Mouse (Mus musculus): ENCODE measurements around the gene Nfib. TPM values are rescaled to one million over a fixed set of nuclear protein-coding genes. Genes with fewer than 3 reads are reported as not detected.

Gene Nfib
- total RNA-seq, 2 experiments from 2014 or later: 126 TPM

DNA sequence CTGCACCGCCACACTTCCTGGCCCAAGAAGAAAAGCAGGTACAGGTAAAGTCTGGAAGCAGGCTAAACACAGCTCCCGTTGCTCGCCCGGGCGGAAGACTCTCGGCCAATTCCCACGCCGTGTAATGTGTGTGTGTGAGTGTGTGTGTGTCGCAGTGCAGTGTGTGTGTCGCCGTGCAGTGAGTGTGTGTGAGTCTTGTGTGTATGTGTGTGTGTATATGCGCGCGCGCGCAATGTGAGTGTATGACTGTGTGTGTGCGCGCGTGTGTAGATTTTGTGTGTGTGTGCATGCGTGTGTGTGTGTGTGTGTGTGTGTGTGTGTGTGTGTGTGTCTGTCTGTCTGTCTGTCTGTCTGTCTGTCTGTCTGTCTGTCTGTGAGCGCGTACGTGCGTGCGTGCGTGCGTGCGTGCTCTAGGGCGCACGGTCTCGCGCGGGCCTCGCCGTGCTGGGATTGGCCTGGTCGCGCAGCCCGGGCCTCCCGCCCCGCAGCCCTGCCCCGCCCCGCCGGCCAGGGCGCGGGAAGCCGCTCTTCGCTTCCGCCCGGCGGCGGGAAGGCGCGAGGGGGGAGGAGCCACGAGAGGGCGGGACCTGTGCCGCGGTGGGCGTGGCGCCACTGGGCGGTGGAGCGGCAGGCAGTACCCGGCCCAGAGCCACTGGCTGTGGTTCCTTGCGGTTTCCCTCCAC is 192.7 kb downstream of the Nfib start:
- peak; percentile 98 for DNase-seq

DNA sequence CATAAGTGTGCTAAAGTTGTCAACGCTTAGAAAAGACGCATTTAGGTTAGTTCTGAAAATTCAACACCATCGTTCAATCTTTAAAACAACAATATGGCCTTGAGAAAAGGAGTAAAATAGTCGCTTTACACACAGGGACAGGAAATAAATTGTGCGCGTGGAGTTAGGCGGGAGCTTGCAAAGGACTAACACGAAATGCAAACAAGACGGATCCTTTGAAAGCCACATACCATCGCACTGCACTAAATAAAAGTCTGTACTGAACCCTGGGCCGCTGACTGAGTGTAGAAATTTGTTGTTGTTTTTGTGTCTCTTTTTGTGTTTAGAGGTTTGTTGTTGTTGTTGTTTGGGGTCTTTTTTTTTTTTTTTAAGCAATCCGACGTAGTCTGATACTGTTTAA is 193.2 kb downstream of the Nfib start:
- peak in 1 of 2 experiments; percentile 60 for DNase-seq

DNA sequence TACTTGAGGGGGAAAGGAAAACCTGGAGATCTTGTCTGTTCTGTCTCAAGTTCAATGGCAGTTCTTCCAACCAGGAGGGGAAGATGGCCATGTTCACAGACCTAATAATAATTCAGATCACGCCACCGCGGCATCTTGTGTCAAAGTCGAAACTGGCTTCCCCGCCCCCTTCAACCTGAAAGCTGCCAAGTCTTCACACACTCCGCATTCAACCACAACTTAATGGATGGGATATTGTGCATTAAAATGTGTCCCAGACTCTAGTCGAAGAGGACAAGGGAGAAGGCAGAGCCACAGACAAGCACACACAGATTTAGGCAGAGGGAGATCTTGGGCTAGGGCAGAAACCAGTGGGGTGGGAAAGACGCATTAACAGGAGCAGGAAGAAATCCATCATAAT is 194.0 kb downstream of the Nfib start:
- DNase-seq: peak; percentile 74 to 85

DNA sequence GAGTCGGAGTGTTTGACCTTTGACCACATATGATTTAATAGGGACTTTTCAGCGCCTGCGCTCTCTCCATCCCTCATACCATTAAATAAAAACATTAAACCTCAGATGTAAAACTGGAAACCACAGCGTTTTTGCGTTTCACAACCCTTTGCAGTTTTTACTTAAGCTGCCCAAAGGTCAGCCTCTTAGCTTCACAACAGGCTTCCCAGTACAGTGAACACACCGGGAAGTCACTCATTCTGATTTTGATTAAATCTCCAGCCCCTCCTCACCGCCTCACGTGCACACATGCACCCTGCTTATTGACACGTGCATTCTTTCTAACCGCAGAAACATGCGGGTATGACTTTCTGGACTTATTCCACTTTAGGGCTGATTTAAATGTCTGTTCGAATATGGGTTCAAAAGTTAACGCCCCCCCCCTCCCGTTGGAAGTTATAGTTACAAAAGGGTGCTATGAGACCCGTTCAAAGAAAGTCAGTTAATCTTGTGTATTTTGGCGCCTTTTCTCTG is 194.5 kb downstream of the Nfib start:
- DNase-seq: peak in 1 of 2 experiments; percentile 67

DNA sequence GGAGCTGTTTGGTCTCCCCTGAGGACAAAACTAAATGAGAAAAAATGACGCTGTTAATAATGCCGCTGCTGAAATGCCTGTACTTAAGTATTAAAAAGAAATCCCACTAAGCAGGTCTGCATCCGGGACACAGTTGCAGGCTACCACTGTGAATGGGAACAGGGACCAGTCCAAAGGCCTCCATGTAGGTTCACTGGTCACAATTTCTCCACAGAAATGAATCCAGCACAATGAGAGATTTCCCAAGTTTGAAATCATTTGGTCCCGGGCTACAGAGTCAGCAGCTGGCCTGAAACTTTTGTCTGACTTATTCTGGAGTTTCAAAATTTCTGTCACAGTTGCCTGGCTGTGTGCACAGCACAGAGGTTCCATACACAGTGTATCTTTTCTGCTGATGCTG is 195.8 kb downstream of the Nfib start:
- peak; percentile 43 to 71 for DNase-seq

DNA sequence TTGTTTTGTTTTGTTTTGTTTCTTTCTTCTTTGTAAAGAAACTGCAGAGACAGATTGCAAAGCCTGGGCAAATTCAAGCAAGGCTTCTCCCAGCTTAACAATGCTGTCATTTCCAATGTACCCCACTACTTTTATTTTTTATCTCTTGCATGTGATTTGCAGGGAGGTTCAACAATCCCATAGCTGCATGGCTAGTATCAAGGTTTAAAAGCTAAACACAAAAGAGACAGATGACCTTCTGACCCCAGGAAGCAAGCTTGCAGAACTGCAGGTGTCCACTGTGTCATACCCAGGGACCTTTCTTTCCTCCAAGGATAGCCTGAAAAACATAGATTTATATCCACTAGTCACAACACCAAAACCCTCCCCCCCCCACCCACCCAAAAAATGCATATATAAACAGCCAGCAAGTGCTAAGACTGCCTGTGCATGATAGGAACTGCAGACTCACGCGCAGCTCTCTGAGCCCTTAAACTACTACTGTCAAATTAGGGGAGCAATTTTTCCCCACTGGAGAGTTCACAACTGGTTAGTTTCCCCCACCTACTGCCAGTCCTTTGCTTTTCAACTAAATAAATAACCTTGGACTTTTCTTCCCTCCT is 196.3 kb downstream of the Nfib start:
- peak in 1 of 2 experiments; percentile 53 for DNase-seq

DNA sequence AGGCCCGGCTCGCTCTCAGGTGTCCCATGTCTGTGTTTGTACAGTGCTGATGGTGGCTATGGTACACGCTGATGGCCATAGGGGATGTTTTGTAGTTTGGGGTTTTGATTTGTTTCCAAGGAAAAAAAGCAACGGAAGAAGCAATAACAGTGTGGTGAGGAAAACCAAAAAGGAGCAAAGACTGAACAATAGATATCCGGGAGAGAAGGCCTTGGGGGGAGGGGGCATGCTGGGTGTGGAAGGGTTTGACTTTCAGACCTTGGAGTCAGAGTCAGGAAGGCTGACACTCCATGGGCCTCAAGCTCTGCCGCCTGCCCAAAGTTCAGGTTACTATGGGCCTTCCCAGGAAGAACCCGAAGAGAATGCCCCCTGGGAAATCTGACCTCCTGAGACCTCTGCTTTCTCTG is 197.3 kb downstream of the Nfib start:
- DNase-seq: peak; percentile 44 to 69

DNA sequence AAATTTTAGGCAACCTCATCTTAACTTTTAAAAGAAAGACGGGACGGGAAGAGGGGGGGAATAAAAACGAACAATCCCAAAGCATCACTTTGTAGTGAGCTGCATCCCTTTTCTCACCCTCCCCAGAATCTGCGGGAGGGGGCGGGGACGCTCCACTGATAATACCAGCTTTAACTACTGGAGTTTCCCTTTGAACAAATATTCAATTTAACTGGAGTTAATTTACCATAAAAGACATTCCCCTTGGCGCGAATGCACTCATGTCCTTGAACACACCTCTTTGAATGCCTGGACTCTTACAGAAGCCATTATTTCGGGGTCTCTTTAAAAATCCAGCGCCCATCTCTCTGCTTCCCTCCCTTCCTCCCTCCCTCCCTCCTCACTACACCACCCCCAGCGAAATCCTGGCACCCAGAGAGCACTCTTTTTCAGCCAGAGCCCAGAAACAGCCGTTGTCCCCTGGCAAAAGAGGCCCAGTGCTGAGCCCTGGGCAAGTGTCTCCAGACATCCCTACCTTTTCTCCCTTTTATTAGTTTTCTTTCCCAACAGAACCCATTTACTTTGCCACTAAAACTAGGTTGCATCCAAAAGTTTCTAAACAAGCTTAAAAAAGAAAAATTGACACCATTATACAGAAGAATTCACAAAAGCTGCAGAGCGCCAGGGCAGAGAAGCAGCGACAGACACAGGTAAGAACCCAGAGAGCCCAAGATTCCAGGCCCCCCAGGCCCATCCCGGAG is 197.8 kb downstream of the Nfib start:
- DNase-seq: peak; percentile 74 to 76

DNA sequence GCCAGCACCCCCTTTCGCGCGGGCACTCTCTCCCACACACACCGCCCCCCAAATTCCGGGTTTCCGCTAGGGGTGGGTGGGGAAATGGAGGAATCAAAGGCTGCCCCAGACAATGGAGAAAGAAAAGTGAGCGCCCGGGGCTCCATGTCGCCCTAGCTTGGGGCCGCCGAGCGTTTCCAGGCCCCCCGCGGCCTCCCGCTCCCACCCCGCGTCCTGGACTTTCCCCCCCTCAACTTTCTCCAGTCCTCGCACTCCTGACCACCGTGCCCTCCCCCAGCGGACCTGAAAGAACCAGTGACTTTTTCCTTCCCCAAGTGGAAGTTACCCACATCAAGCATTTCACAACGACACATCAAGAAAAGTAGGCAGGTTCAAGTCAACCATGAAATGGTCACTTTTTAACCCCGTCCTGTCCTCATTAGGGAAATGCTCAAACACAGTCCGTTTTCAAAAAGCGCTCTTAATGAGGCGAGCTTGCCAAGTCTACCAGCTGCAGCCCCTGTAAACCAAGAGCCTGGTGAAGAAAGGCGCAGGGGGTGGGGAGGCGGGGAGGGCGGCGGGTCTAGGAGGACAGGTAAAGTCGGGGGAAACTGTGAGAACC is 198.7 kb downstream of the Nfib start:
- peak; percentile 71 to 84 for DNase-seq

DNA sequence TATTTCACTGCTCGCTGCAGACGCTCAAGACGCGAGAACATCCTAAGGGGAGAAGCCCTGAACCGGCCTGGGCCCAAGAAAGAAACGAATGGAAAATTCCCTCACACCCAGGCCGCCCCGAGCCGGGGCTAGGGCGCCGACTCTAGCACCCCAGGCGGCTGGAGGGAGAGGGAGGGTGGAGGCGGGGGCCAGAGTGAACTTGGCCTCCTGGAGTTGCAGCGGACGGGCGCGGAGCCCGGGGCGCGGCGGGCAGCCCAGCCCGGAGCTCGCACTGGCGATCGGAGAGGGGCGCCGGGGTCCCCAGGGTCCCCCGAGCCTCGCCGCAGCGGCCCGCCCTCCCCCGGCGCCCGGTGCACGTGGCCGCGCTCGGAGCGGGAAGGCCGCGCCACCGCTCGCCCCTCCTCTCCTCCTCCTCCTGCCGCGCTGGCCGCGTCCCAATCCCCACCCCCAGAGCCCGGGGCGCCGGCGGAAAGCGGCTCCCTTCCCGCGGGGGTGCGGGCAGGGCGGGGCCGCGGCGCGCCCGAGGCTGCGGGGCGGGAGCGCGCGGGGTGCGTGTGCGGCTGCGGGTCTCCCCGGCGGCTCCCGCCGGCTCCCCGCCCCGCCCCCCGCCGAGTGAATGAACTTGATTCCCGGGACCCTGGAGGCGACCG is 199.3 kb downstream of the Nfib start:
- DNase-seq: peak; percentile 94 to 96

DNA sequence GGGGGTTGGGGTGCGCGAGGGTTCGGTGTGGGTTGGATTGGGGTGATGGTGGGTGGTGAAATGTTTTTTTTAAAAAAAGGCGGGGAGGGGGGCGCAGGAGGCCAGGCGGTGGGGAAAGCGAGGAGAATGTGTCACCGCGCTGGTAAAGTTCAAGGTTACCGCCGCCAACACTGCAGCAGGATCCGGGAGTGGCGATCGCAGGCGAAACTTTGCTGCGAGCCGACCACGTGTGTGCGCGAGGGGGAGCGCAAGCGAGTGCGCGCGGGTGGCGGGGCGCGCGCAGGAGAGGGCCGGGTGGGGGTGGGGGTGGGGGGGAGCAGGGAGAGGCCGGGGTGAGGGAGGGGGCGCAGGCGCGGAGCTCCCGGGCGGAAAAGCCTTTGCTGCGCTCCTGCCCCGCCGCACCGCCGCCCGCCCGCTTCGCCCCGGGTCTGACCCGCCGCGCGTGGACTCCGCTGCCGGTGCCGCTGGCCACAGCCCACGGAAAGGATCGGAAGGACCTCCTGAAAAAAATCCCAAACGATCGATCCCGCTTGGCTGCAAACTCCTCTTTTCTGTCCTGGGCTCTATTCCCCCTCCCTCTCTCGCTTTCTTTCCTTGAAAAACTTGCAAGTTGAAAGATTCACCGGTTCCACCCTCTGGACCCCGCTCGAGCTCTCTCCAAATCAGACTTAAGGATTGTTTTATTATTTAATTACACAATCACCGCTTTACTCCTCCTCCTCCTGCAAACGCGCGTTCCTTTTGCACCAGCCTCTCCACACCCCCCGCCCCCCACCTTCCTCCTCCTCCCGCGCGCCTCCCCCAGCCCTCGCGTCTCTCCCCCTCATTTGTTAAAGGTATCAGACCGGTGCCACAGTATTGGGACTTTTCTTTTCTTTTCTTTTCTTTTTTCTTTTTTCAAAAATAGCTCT is 200.2 kb downstream of the Nfib start:
- peak; percentile 86 to 87 for DNase-seq

DNA sequence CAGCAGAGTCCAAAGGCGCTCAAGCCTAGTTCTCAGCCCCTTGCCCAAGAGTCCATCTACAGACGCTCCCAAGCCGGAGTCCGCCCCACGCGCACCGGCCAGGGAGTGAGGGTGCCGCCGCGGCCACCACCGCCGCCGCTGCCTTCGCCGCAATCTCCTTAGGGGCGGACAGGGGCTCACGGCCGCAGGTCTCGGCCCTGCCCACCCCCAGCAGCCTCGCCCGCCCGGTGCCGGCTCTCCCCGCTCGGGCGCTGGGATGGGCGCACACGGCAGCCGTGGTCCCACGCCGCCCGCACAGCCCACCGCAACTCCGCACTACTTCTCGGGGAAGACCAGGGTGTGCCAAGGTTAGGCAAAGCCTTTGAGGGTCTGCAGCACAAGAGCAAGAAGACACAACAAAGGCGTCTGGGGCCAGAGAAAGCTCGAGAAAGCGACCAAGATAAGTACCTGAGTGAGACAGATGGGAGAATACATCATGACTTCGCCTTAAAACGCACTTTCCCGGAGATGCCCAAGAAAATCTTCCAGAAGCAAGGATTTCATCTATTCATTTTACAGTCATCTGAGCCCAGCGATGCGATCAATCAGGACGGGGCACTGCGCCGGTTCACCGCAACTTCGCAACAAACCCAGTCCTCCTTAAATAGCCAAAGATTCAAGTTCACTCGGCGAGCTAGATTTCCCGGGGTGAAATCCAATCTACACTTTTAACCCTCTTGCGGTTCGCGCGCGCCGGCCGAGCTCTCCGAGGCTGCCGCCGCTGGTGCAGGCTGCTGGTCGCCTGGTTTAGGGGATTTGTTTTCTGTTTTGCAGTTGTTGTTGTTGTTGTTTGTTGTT is 201.0 kb downstream of the Nfib start:
- peak; percentile 44 to 83 for DNase-seq

DNA sequence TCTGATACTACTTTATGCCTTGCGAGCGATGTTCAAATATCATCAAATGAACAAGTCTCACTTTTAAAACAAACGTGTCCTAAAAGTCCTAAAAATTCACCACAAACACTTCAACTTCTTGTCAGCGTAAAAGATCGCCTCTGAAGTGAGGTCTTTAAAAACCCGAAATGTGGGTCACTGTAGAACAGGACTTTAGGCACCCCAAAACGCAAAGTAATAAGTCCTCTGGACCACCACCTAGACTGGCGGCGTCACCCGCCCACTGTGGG is 201.6 kb downstream of the Nfib start:
- peak in 1 of 2 experiments; percentile 70 for DNase-seq

DNA sequence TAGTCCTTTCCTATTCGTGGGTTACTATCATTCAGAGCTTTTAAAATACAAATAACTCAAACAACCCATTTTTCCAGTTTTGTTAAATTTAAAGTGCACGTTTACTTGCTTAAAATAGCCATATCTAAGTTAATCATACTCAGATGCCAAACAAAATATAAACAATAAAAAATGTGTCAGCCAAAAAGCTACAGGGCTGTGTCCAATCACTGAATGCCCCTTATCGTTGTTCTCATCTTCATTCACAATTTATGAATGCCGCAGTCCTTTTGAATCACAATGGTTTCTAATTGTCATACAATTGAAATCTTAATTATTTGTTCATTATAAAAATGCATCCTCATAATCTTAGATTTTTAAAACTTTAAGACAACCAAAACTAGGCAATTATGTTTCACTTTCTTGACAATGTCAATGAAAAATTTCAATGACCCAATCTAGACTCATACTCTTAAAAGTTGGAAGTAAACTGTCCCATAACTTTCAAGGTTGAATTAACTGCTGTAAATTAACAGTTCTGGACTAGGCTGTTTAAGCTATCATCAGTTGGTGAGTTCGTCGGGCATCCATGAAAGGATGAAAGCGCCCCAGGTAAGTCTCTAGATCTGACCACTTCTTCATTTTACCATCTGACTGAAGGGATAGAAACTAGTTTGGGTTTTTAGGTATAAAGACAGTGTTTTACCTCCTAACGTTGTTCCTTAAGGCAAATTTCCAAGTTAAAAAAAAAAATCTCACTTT is 202.1 kb downstream of the Nfib start:
- peak in 1 of 2 experiments; percentile 22 for DNase-seq

DNA sequence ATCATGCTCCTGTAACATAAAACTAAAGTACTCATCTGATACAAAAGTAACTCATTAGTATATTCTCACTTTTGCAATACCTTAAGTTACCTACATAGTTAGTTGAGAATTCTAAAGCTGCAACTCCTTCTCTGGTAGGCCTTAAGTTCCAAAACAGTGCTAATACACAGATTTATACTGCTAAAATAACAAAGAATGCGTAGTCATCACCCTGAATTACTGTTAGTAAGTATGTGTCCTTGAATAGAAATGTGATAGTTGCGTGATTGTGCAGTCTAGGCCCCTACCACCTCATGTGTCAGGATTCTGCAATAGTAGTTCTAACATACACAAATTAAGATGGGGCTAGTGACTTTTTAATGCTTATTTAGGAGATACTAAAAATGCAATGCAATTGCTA is 202.9 kb downstream of the Nfib start:
- peak in 1 of 2 experiments; percentile 38 for DNase-seq

DNA sequence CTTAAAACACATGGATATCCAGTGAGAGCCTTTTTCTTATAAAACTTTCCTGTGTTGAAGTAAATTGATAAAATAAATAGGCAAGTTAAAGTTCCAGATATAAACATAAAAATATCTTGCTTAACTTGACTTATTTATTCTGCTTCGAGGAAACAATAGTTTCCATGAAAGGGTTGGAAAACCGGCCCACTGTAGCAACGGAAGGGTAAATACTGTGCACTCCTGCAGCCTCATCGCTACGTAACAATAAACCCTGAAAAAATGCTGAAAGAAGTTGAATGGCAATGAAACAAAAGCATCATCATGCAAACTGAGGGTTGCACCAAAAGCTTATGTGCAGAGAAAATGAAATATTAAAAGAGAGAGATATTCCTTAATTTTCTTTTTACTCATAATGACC is 203.5 kb downstream of the Nfib start:
- peak in 1 of 2 experiments; percentile 31 for DNase-seq

DNA sequence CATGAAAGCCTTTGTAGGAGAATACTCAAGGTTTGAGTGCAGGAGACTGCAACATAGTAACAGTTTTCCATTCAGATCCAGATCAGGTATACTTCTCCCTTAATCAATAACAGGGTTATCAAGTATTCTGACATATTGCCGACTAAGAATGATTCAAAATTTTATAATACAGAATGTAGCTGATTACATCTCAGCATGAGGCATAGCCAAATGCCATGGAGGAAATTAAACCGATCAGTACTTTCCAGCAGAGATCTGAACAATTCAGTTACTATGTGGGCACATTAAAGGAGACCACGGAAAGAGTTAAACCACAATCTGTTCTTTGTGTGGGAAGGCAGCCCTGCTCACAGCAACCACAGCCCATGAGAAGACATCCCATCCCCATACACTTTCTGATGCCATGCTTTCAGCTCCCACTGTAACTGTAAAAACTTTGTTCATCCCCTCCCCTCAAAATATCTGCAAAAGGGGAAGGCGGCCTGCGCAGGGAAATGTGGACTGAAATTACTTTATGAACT is 204.9 kb downstream of the Nfib start:
- peak in 1 of 2 experiments; percentile 38 for DNase-seq

DNA sequence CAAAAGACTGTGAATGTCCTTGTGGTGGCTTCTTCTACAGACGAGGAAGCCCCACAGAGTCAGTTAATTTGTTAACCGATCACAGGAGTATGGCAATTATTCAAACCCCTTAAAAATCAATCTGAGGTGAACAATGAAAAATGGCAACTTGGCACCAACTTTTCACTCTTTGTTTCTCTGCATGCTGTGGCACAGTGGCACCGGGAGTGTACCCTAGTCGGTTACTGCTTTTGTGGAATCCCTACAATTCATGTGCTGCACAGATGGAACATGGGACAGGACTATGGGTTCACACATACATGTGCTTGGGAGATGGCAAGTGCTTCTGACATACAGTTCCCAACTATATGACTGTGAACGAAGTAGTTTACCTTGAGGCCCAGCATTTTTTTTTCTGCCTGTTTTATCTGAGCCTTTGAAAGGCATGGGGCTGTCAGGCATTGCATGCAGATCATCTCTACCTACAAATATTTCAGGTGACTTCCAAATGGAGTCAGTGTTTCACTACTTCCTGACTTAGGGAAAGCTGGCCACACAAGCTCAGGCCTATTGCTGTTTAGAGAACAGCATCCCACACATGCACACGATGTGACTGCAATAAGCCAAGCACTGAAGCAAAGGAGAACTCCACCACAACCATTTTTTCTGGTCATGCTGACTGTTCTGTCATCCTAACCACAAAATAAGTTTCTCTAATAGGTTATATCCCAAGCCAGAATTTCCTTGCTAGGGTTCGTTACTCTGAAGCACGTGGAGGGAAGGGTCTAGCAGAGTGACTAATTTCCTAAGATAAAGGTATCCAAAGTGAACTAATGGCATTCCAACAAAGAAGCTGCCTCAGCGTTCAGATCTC is 205.6 kb downstream of the Nfib start:
- peak in 1 of 2 experiments; percentile 52 for DNase-seq

Measured in heart, adult 18-20 months (tissue).